Mouse (Mus musculus) testis, adult 2 months (tissue): ENCODE data around the gene Ms4a15. TPM values are rescaled to one million over a fixed set of nuclear protein-coding genes. Genes with fewer than 3 reads are reported as not detected.
A peak's percentile ranks its signal among the peaks of the same experiment; 100 is the strongest.

Experiments
- H3K27ac ChIP-seq: fragments of 200-500 bp; 2 replicates; pipeline ENCODE4 v1.5.1; 2012; ENCODE audit warnings: low read depth, low read length; ENCODE audit not compliant: control insufficient read depth, insufficient read depth
- H3K27me3 ChIP-seq: fragments of 200-500 bp; 2 replicates; pipeline ENCODE4 v1.6.1; 2012; ENCODE audit warnings: mild to moderate bottlenecking, low read length, moderate library complexity; ENCODE audit not compliant: control insufficient read depth, insufficient read depth
- H3K36me3 ChIP-seq: fragments of 200-500 bp; 2 replicates; pipeline ENCODE4 v1.6.1; 2012; ENCODE audit warnings: mild to moderate bottlenecking, low read length; ENCODE audit not compliant: control insufficient read depth, insufficient read depth
- H3K4me1 ChIP-seq: fragments of 200-500 bp; 2 replicates; pipeline ENCODE4 v1.6.1; 2012; ENCODE audit warnings: low read length; ENCODE audit not compliant: control insufficient read depth, insufficient read depth
- H3K4me3 ChIP-seq: fragments of 200-500 bp; 2 replicates; pipeline ENCODE4 v1.5.1; 2012; ENCODE audit warnings: low read depth, mild to moderate bottlenecking, low read length, moderate library complexity, mixed read lengths; ENCODE audit not compliant: control insufficient read depth
- CTCF ChIP-seq: fragments of 200-500 bp; IDR thresholded peaks from 2 replicates; pipeline ENCODE4 v1.5.1; 2012; ENCODE audit warnings: low read depth, mild to moderate bottlenecking, inconsistent platforms, low read length, moderate library complexity; ENCODE audit not compliant: control insufficient read depth, insufficient read depth, insufficient replicate concordance
- POLR2A ChIP-seq: fragments of 200-500 bp; IDR thresholded peaks from 2 replicates; pipeline ENCODE4 v1.6.1; 2012; ENCODE audit warnings: low read depth, mild to moderate bottlenecking, inconsistent platforms, low read length, moderate library complexity; ENCODE audit not compliant: control insufficient read depth
- polyA plus RNA-seq: library from polyadenylated mRNA; depleted of rRNA; stranded (reverse); fragments of >200 nt; gene quantifications from 2 replicates; pipeline ENCODE4 v1.2.3, GENCODE M21; 2012

Ms4a15 gene
- polyA plus RNA-seq, 1 experiment: 0.65 TPM

DNA sequence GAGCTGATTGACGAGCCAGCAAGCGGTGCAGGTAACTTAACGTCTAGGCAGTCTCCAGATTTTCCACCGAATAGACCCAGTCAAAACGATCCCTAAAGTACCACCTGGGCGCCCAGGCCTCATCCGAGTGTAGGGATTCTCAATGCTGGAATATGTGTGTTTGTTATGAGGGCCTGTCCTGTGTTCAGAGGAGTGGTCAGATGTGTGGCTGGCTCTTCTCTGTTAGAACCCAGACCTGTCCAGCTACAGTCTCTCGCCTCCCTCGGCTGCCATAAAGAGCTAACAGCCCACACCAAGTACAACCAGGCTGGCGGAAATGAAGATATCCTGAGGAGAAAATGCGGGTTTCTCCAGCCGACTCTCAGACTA lies 33.1 kb downstream of the Ms4a15 start:
- no peaks in the 10 kb centered on the region for H3K27me3 ChIP-seq
- no peak for TF ChIP-seq POLR2A
- TF ChIP-seq CTCF: no peak
- H3K27ac ChIP-seq: no peak overlapping the region; the same call in 1 of the 2 replicates
- no peaks in the 10 kb centered on the region for H3K36me3 ChIP-seq
- peaks cover 2% of the 10 kb centered on the region; the same call in 1 of the 2 replicates for H3K4me1 ChIP-seq
- no peak overlapping the region for H3K4me3 ChIP-seq

DNA sequence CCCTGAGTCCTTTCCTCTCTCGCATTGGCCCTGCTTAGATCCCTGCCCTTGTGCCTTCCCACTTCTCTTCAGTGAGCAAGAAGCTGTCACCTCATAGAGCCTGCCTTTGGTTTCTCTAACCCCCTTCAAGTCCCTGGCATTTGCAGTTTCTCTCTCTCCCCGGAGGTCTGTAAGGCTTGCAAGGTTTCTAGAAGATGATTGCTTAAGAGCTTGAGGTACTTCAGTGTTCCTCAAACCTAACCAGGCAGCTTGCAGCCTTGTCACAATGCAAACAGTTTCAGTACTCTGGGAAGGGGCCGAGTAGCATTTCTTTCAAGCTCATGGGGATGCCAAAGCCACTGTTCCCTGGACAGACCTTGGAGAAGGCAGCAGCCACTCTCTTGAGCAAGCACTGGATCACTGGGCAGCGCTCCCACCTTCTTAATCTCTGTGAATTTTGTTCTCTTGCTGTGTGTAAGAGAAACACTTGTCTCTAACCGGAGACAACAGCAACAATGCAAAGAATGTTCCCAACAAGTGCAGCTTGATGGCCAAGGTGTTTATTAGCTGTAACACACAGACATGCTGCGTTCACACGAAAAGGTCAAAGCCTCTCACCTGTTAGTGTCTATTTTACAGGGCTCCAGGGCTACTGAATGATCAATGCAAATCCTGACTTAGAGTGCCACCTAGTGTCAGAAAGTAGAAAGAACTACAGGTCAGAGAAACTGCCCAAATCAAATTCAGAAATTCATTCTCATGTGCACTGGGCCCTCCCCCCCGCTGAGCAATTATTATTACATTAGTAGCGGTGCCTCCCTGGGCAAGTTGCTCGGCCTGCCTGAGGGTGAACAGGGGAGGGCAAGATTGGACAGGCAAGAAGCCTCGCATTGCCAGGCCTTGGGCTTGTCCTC lies 33.7 kb downstream of the Ms4a15 start:
- TF ChIP-seq CTCF (peak; percentile 16; the same call in 1 of the 2 replicates), POLR2A (no peak)
- Histone ChIP-seq H3K4me3 (no peak overlapping the region), H3K27ac (no peak overlapping the region; the same call in 1 of the 2 replicates), H3K27me3 (no peaks in the 10 kb centered on the region), H3K4me1 (no peaks in the 10 kb centered on the region), H3K36me3 (no peaks in the 10 kb centered on the region)

DNA sequence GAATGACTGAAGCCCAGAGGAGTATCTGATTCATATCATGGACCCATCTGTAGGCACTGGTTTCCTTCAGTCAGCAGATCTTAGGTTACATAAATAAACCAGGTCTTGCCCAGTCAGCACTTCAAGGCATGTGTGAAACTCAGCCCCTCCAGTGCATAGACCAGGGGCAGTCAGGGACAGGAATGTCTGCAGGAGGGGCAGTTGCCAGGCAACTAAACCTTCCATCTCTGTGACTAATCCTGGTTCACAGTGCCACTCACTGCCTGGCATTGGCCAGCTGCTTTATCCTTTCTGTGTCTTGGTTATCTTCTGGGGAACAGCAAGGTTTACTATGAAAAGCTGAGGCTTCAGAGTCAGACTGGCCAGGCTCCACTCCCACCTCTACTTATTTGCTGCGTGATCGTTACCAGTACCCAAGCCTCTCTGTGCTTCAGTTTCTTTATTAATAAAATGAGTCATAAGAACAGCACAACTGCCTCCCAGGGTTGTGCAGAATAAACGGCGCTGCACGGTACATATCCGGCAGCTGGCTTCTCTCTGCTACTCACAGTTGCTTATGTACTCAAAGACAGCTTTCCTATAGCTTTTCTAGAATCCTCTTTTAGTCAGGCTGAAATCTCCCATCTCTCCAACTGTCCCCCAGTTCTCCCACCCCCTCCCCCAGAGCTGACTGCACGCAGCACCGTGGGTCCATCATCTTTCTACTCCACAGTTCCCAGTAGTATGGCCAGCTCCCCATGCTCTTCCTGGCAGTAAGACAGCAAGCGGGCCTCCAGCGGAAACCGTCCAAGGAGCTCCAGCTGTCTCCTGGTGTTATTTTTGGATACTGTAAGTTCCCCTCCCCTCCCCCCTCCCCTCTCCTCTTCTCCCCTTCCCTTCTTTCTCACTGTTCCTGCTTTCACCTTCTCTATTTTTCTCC lies 40.8 kb downstream of the Ms4a15 start:
- TF ChIP-seq CTCF (no peak), POLR2A (no peak)
- Histone ChIP-seq H3K27me3 (no peaks in the 10 kb centered on the region), H3K4me3 (no peak overlapping the region), H3K36me3 (no peaks in the 10 kb centered on the region), H3K4me1 (peaks cover 5% of the 10 kb centered on the region), H3K27ac (no peak overlapping the region)

GRCm38 (mm10) chr19:10949558-10949957 lies 43.5 kb downstream of the Ms4a15 start:
- Histone ChIP-seq H3K4me1 (peaks cover 5% of the 10 kb centered on the region), H3K27me3 (no peaks in the 10 kb centered on the region), H3K36me3 (no peaks in the 10 kb centered on the region), H3K4me3 (peak overlapping the region; percentile 98), H3K27ac (peak overlapping the region; percentile 72)
- TF ChIP-seq POLR2A: no peak
- no peak for TF ChIP-seq CTCF

GRCm38 (mm10) chr19:10949112-10949511 lies 43.9 kb downstream of the Ms4a15 start, which contains the start of gene Ccdc86:
TSS of gene Ccdc86 (minus strand) at chr19:10949266.
- Histone ChIP-seq H3K4me1 (peaks cover 5% of the 10 kb centered on the region), H3K27me3 (no peaks in the 10 kb centered on the region), H3K27ac (peak within 1 kb of the TSS; percentile 77), H3K4me3 (peak within 1 kb of the TSS; percentile 98), H3K36me3 (no peaks in the 10 kb centered on the region)
- TF ChIP-seq CTCF (no peak), POLR2A (peak; percentile 88)

- no peak overlapping the region for H3K27ac ChIP-seq
- TF ChIP-seq CTCF (no peak), POLR2A (no peak)
- H3K36me3 ChIP-seq: no peaks in the 10 kb centered on the region; the same call in 1 of the 2 replicates
- no peaks in the 10 kb centered on the region for H3K27me3 ChIP-seq
- H3K4me3 ChIP-seq: peak overlapping the region; percentile 98
- peaks cover 5% of the 10 kb centered on the region for H3K4me1 ChIP-seq
These were observed 44.6 kb downstream of the Ms4a15 start for GRCm38 (mm10) chr19:10948416-10948815.
